Mouse (Mus musculus) stomach, postnatal 0 days (tissue): ENCODE data around the gene Ctnnbip1. TPM values are rescaled to one million over a fixed set of nuclear protein-coding genes. Genes with fewer than 3 reads are reported as not detected.

Experiments used
- ATAC-seq: fragments of 200-750 bp; cut with Nextera tagmentation; 2 replicates; pipeline ENCODE4 v1.8.0; 2017; ENCODE audit not compliant: low FRiP score, low TSS enrichment
- DNase-seq: peaks from one replicate; pipeline ENCODE4 v3.0.0-alpha.2; 2016; ENCODE audit warnings: low spot score
- H3K27ac ChIP-seq: fragments of 300-500 bp; sonication (generic); replicated peaks from 2 replicates; pipeline ENCODE4 v1.5.1; 2014; ENCODE audit warnings: mild to moderate bottlenecking, control low read depth
- H3K27me3 ChIP-seq: fragments of 300-500 bp; sonication (generic); 2 replicates; pipeline ENCODE4 v1.6.1; 2014; ENCODE audit warnings: low read length; ENCODE audit not compliant: control insufficient read depth, insufficient read depth
- H3K36me3 ChIP-seq: fragments of 300-500 bp; sonication (generic); 2 replicates; pipeline ENCODE4 v1.6.1; 2014; ENCODE audit warnings: low read length, mixed read lengths; ENCODE audit not compliant: control insufficient read depth, insufficient read depth
- H3K4me1 ChIP-seq: fragments of 300-500 bp; sonication (generic); replicated peaks from 2 replicates; pipeline ENCODE4 v1.6.1; 2014; ENCODE audit warnings: antibody characterized with exemption; ENCODE audit not compliant: control insufficient read depth, insufficient read depth
- H3K4me2 ChIP-seq: fragments of 300-500 bp; sonication (generic); replicated peaks from 2 replicates; pipeline ENCODE4 v1.6.1; 2014; ENCODE audit warnings: low read depth, mild to moderate bottlenecking, control low read depth, moderate library complexity
- H3K4me3 ChIP-seq: fragments of 300-500 bp; sonication (generic); 2 replicates; pipeline ENCODE4 v1.5.1; 2014; ENCODE audit warnings: low read depth, low read length, control low read depth
- H3K9ac ChIP-seq: fragments of 300-500 bp; sonication (generic); 2 replicates; pipeline ENCODE4 v1.6.1; 2014; ENCODE audit warnings: mild to moderate bottlenecking, low read length, control low read depth, mixed read lengths
- H3K9me3 ChIP-seq: fragments of 300-500 bp; sonication (generic); 2 replicates; pipeline ENCODE4 v1.6.1; 2016; ENCODE audit warnings: low read length; ENCODE audit not compliant: control insufficient read depth
- CTCF ChIP-seq: IDR thresholded peaks from 2 replicates; pipeline ENCODE4 v1.5.1; 2016; ENCODE audit warnings: antibody characterized with exemption, low read depth, mild to moderate bottlenecking, moderate library complexity
- EP300 ChIP-seq: optimal IDR thresholded peaks from 2 replicates; pipeline ENCODE3; 2016; ENCODE audit warnings: antibody characterized with exemption
- WGBS: fragments of 180-500 bp; shearing (Covaris S2); extraction: QIAGEN DNeasy Blood & Tissue Kit; methylation state at CpG from one replicate; pipeline ENCODE4 v1.1.7; 2014; 5-methylcytosine and 5-hydroxymethylcytosine counted together
- polyA plus RNA-seq: library from polyadenylated mRNA; unstranded; fragments of >200 nt; fragmentation: Nextera tagmentation; extraction: Ambion mirVana; gene quantifications from 2 replicates; pipeline ENCODE4 v1.2.1, GENCODE M21; 2015

Gene Ctnnbip1
- polyA plus RNA-seq, 1 experiment from 2014 or later = 60.1 TPM

GRCm38 (mm10) chr4:149525811-149526210 lies 7.8 kb downstream of the Ctnnbip1 start:
- no peaks in the 10 kb centered on the region for H3K27me3 ChIP-seq
- H3K4me1 ChIP-seq = 0 out of 2 replicates have a peak, but pooled peaks cover 3% of the 10 kb centered on the region
- no peaks in the 10 kb centered on the region for H3K36me3 ChIP-seq
- 67% methylated on average over 6 of the region's 6 CpGs for WGBS
- no peak overlapping the region for H3K4me3 ChIP-seq
- no peaks in the 10 kb centered on the region for H3K9me3 ChIP-seq
- TF ChIP-seq EP300 (no peak), CTCF (no peak)
- ATAC-seq (no peak), DNase-seq (no peak)
- no peak overlapping the region for H3K9ac ChIP-seq
- H3K4me2 ChIP-seq = no peak overlapping the region
- peak overlapping the region; percentile 24; the same call in 1 of the 2 replicates for H3K27ac ChIP-seq

- Histone ChIP-seq H3K27me3 (no peaks in the 10 kb centered on the region), H3K4me2 (no peak overlapping the region), H3K9ac (no peak overlapping the region), H3K36me3 (no peaks in the 10 kb centered on the region), H3K27ac (no peak overlapping the region), H3K4me1 (0 out of 2 replicates have a peak, but pooled peaks cover 3% of the 10 kb centered on the region), H3K4me3 (no peak overlapping the region), H3K9me3 (no peaks in the 10 kb centered on the region)
- WGBS = 45% methylated on average over 7 of the region's 7 CpGs
- ATAC-seq (peak; percentile 41; the same call in 1 of the 2 replicates), DNase-seq (no peak)
- TF ChIP-seq CTCF (no peak), EP300 (no peak)
Observed at GRCm38 (mm10) chr4:149526330-149526729, 8.3 kb downstream of the Ctnnbip1 start.

GRCm38 (mm10) chr4:149527621-149528354 lies 9.8 kb downstream of the Ctnnbip1 start:
- 0 out of 2 replicates have a peak overlapping the region, but pooled peaks have one; percentile 40 for H3K27ac ChIP-seq
- TF ChIP-seq EP300 (no peak), CTCF (no peak)
- H3K36me3 ChIP-seq = no peaks in the 10 kb centered on the region
- H3K4me1 ChIP-seq = 0 out of 2 replicates have a peak, but pooled peaks cover 3% of the 10 kb centered on the region
- 61% methylated on average over 15 of the region's 15 CpGs for WGBS
- H3K9me3 ChIP-seq = no peaks in the 10 kb centered on the region
- no peak overlapping the region for H3K9ac ChIP-seq
- ATAC-seq (no peak), DNase-seq (no peak)
- H3K4me3 ChIP-seq = no peak overlapping the region
- no peaks in the 10 kb centered on the region for H3K27me3 ChIP-seq
- H3K4me2 ChIP-seq = no peak overlapping the region

- TF ChIP-seq EP300 (no peak), CTCF (no peak)
- H3K4me3 ChIP-seq = no peak overlapping the region
- H3K9ac ChIP-seq = no peak overlapping the region
- H3K9me3 ChIP-seq = no peaks in the 10 kb centered on the region
- DNase-seq = no peak
- no peaks in the 10 kb centered on the region for H3K36me3 ChIP-seq
- no peak for ATAC-seq
- 0 out of 2 replicates have a peak, but pooled peaks cover 3% of the 10 kb centered on the region for H3K4me1 ChIP-seq
- 71% methylated on average over 6 of the region's 6 CpGs for WGBS
- H3K27ac ChIP-seq = no peak overlapping the region
- H3K4me2 ChIP-seq = no peak overlapping the region
- H3K27me3 ChIP-seq = no peaks in the 10 kb centered on the region
Observed at GRCm38 (mm10) chr4:149529691-149530090, 11.7 kb downstream of the Ctnnbip1 start.

- ATAC-seq = peak; percentile 93
- no peaks in the 10 kb centered on the region for H3K4me1 ChIP-seq
- peak; percentile 80 for DNase-seq
- H3K4me2 ChIP-seq = no peak overlapping the region
- H3K9ac ChIP-seq = no peak overlapping the region; the same call in 1 of the 2 replicates
- TF ChIP-seq CTCF (0 out of 2 replicates have a peak, but pooled peaks have one; percentile 7), EP300 (no peak)
- H3K9me3 ChIP-seq = no peaks in the 10 kb centered on the region
- peak overlapping the region; percentile 40; the same call in 1 of the 2 replicates for H3K27ac ChIP-seq
- H3K36me3 ChIP-seq = no peaks in the 10 kb centered on the region
- WGBS = 53% methylated on average over 8 of the region's 8 CpGs
- no peak overlapping the region for H3K4me3 ChIP-seq
- H3K27me3 ChIP-seq = no peaks in the 10 kb centered on the region
Observed at GRCm38 (mm10) chr4:149539441-149539840, 21.4 kb downstream of the Ctnnbip1 start.

GRCm38 (mm10) chr4:149541935-149542334 lies 23.9 kb downstream of the Ctnnbip1 start:
- Histone ChIP-seq H3K9ac (no peak overlapping the region), H3K4me1 (no peaks in the 10 kb centered on the region), H3K4me3 (no peak overlapping the region), H3K36me3 (peaks cover 5% of the 10 kb centered on the region; the same call in 1 of the 2 replicates), H3K4me2 (no peak overlapping the region), H3K9me3 (no peaks in the 10 kb centered on the region), H3K27me3 (no peaks in the 10 kb centered on the region), H3K27ac (no peak overlapping the region)
- TF ChIP-seq CTCF = no peak
- no peak for TF ChIP-seq EP300
- WGBS = 63% methylated on average over 5 of the region's 5 CpGs
- DNase-seq = no peak
- no peak for ATAC-seq
